Mouse (Mus musculus) intestine, postnatal 0 days (tissue): ENCODE measurements around the gene Gm38393. TPM values are rescaled to one million over a fixed set of nuclear protein-coding genes. Genes with fewer than 3 reads are reported as not detected.

ENCODE experiments used
- ATAC-seq: fragments of 200-750 bp; cut with Nextera tagmentation; 2 replicates; pipeline ENCODE4 v1.8.0; 2017; ENCODE audit warnings: mild to moderate bottlenecking, moderate TSS enrichment, moderate library complexity
- H3K27ac ChIP-seq: fragments of 300-500 bp; sonication (generic); 2 replicates; pipeline ENCODE4 v1.5.1; 2014; ENCODE audit warnings: mild to moderate bottlenecking, low read depth, low read length, moderate library complexity
- H3K27me3 ChIP-seq: fragments of 300-500 bp; sonication (generic); replicated peaks from 2 replicates; pipeline ENCODE4 v1.6.1; 2014; ENCODE audit warnings: low read length, mixed read lengths; ENCODE audit not compliant: control insufficient read depth, insufficient read depth
- H3K36me3 ChIP-seq: fragments of 300-500 bp; sonication (generic); 2 replicates; pipeline ENCODE4 v1.6.1; 2014; ENCODE audit warnings: mild to moderate bottlenecking, moderate library complexity; ENCODE audit not compliant: control insufficient read depth, insufficient read depth
- H3K4me1 ChIP-seq: fragments of 300-500 bp; sonication (generic); replicated peaks from 2 replicates; pipeline ENCODE4 v1.6.1; 2014; ENCODE audit warnings: antibody characterized with exemption, low read length, mixed read lengths; ENCODE audit not compliant: control insufficient read depth, insufficient read depth
- H3K4me2 ChIP-seq: fragments of 300-500 bp; sonication (generic); replicated peaks from 2 replicates; pipeline ENCODE4 v1.6.1; 2014; ENCODE audit warnings: low read depth, mild to moderate bottlenecking, moderate library complexity
- H3K4me3 ChIP-seq: fragments of 300-500 bp; sonication (generic); 2 replicates; pipeline ENCODE4 v1.5.1; 2014; ENCODE audit warnings: low read depth, low read length
- H3K9ac ChIP-seq: fragments of 300-500 bp; sonication (generic); 2 replicates; pipeline ENCODE4 v1.6.1; 2014; ENCODE audit warnings: mild to moderate bottlenecking, low read depth, low read length
- H3K9me3 ChIP-seq: fragments of 300-500 bp; sonication (generic); 2 replicates; pipeline ENCODE4 v1.6.1; 2016; ENCODE audit warnings: mixed run types; ENCODE audit not compliant: control insufficient read depth
- CTCF ChIP-seq: sonication (generic); IDR thresholded peaks from 2 replicates; pipeline ENCODE4 v1.5.1; 2016; ENCODE audit warnings: low read depth, mild to moderate bottlenecking, control low read depth, antibody characterized with exemption, moderate library complexity
- WGBS: fragments of 180-500 bp; shearing (Covaris S2); extraction: QIAGEN DNeasy Blood & Tissue Kit; methylation state at CpG from one replicate; pipeline ENCODE4 v1.1.7; 2014; 5-methylcytosine and 5-hydroxymethylcytosine counted together
- polyA plus RNA-seq: library from polyadenylated mRNA; unstranded; fragments of >200 nt; fragmentation: Nextera tagmentation; extraction: Ambion mirVana; gene quantifications from 2 replicates; pipeline ENCODE4 v1.2.1, GENCODE M21; 2015

Gm38393 gene
- 0.12 and 0.22 TPM in 2 replicates for polyA plus RNA-seq

GRCm38 (mm10) chr7:60004606-60005330 lies at the start of gene Gm38393, which contains the start of gene Snurf:
Gene Gm38393, minus strand, starts transcription at chr7:60005064.
Gene Snurf, minus strand, starts transcription at chr7:60005049.
- Histone ChIP-seq H3K9ac (peak within 1 kb of the TSS; percentile 34; the same call in 1 of the 2 replicates), H3K4me2 (peak within 1 kb of the TSS; percentile 68), H3K36me3 (no peaks in the 10 kb centered on the region), H3K4me3 (peak within 1 kb of the TSS; percentile 52), H3K4me1 (no peaks in the 10 kb centered on the region), H3K27ac (0 out of 2 replicates have a peak within 1 kb of the TSS, but pooled peaks have one; percentile 11), H3K9me3 (no peaks in the 10 kb centered on the region), H3K27me3 (no peaks in the 10 kb centered on the region)
- ATAC-seq = no peak
- no peak for TF ChIP-seq CTCF
- WGBS = 49% methylated on average over 30 of the region's 30 CpGs

GRCm38 (mm10) chr7:60047481-60048201 lies 42.8 kb upstream of the Gm38393 start:
- no peaks in the 10 kb centered on the region for H3K36me3 ChIP-seq
- TF ChIP-seq CTCF = no peak
- H3K4me3 ChIP-seq = no peak overlapping the region
- no peaks in the 10 kb centered on the region; the same call in 1 of the 2 replicates for H3K9me3 ChIP-seq
- H3K4me1 ChIP-seq = no peaks in the 10 kb centered on the region
- H3K9ac ChIP-seq = no peak overlapping the region
- no peak for ATAC-seq
- H3K27me3 ChIP-seq = no peaks in the 10 kb centered on the region
- H3K27ac ChIP-seq = no peak overlapping the region
- WGBS = 76% methylated on average over 6 of the region's 6 CpGs
- no peak overlapping the region for H3K4me2 ChIP-seq

- WGBS = 63% methylated on average over 3 of the region's 3 CpGs
Observed at GRCm38 (mm10) chr7:60013186-60013585, 8.3 kb upstream of the Gm38393 start.

GRCm38 (mm10) chr7:60007727-60008360 lies 3.0 kb upstream of the Gm38393 start:
- H3K9ac ChIP-seq = no peak overlapping the region
- no peaks in the 10 kb centered on the region for H3K27me3 ChIP-seq
- no peak for ATAC-seq
- H3K36me3 ChIP-seq = no peaks in the 10 kb centered on the region
- no peak overlapping the region for H3K4me3 ChIP-seq
- no peak overlapping the region for H3K27ac ChIP-seq
- TF ChIP-seq CTCF = 0 out of 2 replicates have a peak, but pooled peaks have one; percentile 12
- WGBS = 41% methylated on average over 3 of the region's 3 CpGs
- H3K9me3 ChIP-seq = no peaks in the 10 kb centered on the region
- no peak overlapping the region for H3K4me2 ChIP-seq
- no peaks in the 10 kb centered on the region for H3K4me1 ChIP-seq

More at GRCm38 (mm10) chr7:60013186-60013585, 8.3 kb upstream of the Gm38393 start:
- no peak overlapping the region for H3K4me2 ChIP-seq
- H3K4me1 ChIP-seq = no peaks in the 10 kb centered on the region
- no peak for TF ChIP-seq CTCF
- no peaks in the 10 kb centered on the region for H3K9me3 ChIP-seq
- no peak overlapping the region for H3K4me3 ChIP-seq
- H3K27ac ChIP-seq = no peak overlapping the region
- no peaks in the 10 kb centered on the region for H3K36me3 ChIP-seq
- H3K27me3 ChIP-seq = no peaks in the 10 kb centered on the region
- H3K9ac ChIP-seq = no peak overlapping the region
- ATAC-seq = peak; percentile 53

- Histone ChIP-seq H3K27ac (no peak overlapping the region), H3K9ac (no peak overlapping the region), H3K27me3 (no peaks in the 10 kb centered on the region), H3K9me3 (no peaks in the 10 kb centered on the region), H3K36me3 (no peaks in the 10 kb centered on the region), H3K4me3 (no peak overlapping the region), H3K4me1 (no peaks in the 10 kb centered on the region), H3K4me2 (no peak overlapping the region)
- no peak for ATAC-seq
- no peak for TF ChIP-seq CTCF
- WGBS = 52% methylated on average over 2 of the region's 2 CpGs
Observed at GRCm38 (mm10) chr7:60006262-60006661, 1.4 kb upstream of the Gm38393 start.
